Mouse (Mus musculus) C2C12 (cell line): ENCODE data around the gene Slco4a1. TPM values are rescaled to one million over a fixed set of nuclear protein-coding genes. Genes with fewer than 3 reads are reported as not detected.

ENCODE experiments used
- H3K27me3 ChIP-seq: one replicate; pipeline ENCODE4 v1.6.1; 2011; ENCODE audit not compliant: control insufficient read depth, insufficient read depth, insufficient read length
- H3K36me3 ChIP-seq: one replicate; pipeline ENCODE4 v1.6.1; 2011; ENCODE audit not compliant: control insufficient read depth, insufficient read depth
- H3K4me3 ChIP-seq: one replicate; pipeline ENCODE4 v1.5.1; 2011; ENCODE audit warnings: mild to moderate bottlenecking, control low read depth; ENCODE audit not compliant: poor library complexity, insufficient read depth, severe bottlenecking
- H3K79me2 ChIP-seq: one replicate; pipeline ENCODE4 v1.6.1; 2011; ENCODE audit not compliant: control insufficient read depth, insufficient read depth
- H3K79me3 ChIP-seq: one replicate; pipeline ENCODE4 v1.6.1; 2011; ENCODE audit warnings: low read depth, control low read depth
- H3ac ChIP-seq: one replicate; pipeline ENCODE3; 2011; ENCODE audit warnings: low read depth; ENCODE audit not compliant: control insufficient read depth, insufficient read length
- CEBPB ChIP-seq: IDR thresholded peaks from one replicate; pipeline ENCODE4 v1.6.1; 2011; ENCODE audit warnings: low read depth, mild to moderate bottlenecking, control low read depth, moderate library complexity
- CTCF ChIP-seq: IDR thresholded peaks from one replicate; pipeline ENCODE4 v1.5.1; 2011; ENCODE audit not compliant: control insufficient read depth, insufficient read depth, insufficient read length
- FOSL1 ChIP-seq: IDR thresholded peaks from one replicate; pipeline ENCODE4 v1.8.0; 2011; ENCODE audit warnings: mild to moderate bottlenecking, low read length; ENCODE audit not compliant: poor library complexity, insufficient read depth, severe bottlenecking
- MAX ChIP-seq: IDR thresholded peaks from one replicate; pipeline ENCODE4 v1.6.1; 2011; ENCODE audit warnings: mild to moderate bottlenecking, control low read depth
- MYOD1 ChIP-seq: IDR thresholded peaks from one replicate; pipeline ENCODE4 v1.6.1; 2011; ENCODE audit warnings: low read depth; ENCODE audit not compliant: control insufficient read depth, insufficient read length
- MYOG ChIP-seq: IDR thresholded peaks from one replicate; pipeline ENCODE4 v1.6.1; 2011; ENCODE audit not compliant: control insufficient read depth, insufficient read length; ENCODE audit errors: extremely low read depth
- USF1 ChIP-seq: IDR thresholded peaks from one replicate; pipeline ENCODE4 v1.6.1; 2011; ENCODE audit warnings: low read depth, mild to moderate bottlenecking, control low read depth, moderate library complexity
- polyA plus RNA-seq: library from polyadenylated mRNA; unstranded; fragments of >200 nt; fragmentation: generic; extraction: Trizol; gene quantifications from one replicate; pipeline ENCODE4 v1.2.1, GENCODE M21; 2012; ENCODE audit warnings: missing spikeins

The Slco4a1 gene
- polyA plus RNA-seq, 1 experiment, result 7.4 TPM

DNA sequence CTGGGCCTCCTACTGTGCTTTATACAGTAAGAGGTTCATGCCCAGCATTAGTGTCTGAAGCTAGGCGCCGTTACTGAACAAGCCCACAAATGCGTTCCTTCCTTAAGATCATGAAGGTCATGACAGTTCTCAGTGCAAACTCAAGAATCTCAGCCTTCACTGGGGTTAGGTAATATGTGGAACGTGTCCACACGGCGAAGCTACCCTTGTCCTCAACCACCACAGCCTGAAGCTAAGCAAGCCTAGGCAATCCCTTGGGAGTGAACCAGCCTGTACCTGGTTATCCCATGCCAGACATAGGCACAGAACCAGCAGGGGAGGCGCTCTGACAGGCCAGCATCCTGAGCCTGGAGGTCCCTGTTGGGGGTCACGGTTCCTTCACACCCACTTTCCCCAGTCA lies 12.8 kb downstream of the Slco4a1 start:
- Histone ChIP-seq H3K79me3 (no peaks in the 10 kb centered on the region), H3K79me2 (no peaks in the 10 kb centered on the region), H3ac (no peak overlapping the region), H3K36me3 (no peaks in the 10 kb centered on the region), H3K4me3 (no peak overlapping the region), H3K27me3 (peaks cover 4% of the 10 kb centered on the region)
- TF ChIP-seq USF1 (no peak), CEBPB (no peak), MAX (no peak), CTCF (no peak), MYOD1 (no peak), FOSL1 (no peak), MYOG (no peak)

DNA sequence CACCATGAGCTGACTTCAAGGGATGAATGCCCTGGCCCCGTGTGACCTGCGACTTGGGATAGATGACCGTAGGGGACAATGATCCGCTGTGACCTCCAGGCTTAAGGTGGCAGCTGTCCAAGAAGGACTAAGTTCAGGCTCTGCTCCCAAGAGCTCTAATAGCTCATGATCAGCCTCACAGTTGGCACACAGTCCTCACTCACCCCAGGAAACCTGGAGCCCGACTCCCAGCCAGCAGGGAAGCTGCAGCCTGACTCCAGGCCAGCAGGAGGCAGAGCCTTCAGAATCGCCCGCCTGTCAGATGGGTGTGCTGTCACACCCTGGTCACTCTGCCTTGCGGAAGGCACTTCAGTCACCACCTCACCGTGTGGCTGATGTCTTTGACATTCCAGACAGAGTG lies 13.7 kb downstream of the Slco4a1 start:
- no peaks in the 10 kb centered on the region for H3K79me3 ChIP-seq
- no peak overlapping the region for H3K4me3 ChIP-seq
- TF ChIP-seq MYOD1 (no peak), CEBPB (no peak), MYOG (no peak), CTCF (no peak), FOSL1 (no peak), MAX (no peak), USF1 (no peak)
- peaks cover 4% of the 10 kb centered on the region for H3K27me3 ChIP-seq
- no peak overlapping the region for H3ac ChIP-seq
- no peaks in the 10 kb centered on the region for H3K79me2 ChIP-seq
- H3K36me3 ChIP-seq, result no peaks in the 10 kb centered on the region

DNA sequence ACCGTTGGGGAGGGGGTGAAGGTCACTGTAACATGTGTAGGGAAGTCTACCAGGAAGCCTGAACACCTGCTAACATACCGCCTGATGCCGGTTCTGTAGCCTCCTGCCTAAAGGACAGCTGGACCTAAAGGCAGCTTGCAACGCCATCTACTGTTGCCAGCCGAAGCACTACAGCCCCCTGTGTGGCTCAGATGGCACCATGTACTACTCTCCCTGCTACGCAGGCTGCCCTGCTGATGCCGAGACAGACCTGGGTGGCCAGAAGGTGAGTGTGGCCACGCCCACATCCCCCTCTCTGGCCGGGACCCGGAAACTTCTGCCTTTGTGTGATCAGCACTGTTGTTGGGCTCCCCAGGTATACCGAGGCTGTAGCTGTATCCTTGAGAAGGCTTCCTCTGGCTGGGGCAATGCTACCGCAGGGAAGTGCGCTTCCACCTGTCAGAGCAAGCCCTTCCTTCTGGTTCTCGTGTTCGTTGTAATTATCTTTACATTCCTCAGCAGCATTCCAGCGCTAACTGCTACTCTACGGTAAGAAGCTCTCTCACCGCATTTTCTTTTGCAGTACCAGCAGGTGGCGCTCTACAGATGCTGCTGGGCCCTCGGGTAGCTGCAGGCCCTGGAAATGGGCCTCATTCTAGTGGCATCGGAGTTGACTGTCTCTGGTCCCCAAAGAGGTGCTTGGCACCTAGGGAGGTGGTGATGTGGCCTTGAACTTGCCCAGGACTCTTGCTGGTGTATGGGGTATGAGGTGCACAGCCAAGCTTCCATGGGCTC lies 16.4 kb downstream of the Slco4a1 start:
- H3K4me3 ChIP-seq, result no peak overlapping the region
- H3K27me3 ChIP-seq, result no peaks in the 10 kb centered on the region

DNA sequence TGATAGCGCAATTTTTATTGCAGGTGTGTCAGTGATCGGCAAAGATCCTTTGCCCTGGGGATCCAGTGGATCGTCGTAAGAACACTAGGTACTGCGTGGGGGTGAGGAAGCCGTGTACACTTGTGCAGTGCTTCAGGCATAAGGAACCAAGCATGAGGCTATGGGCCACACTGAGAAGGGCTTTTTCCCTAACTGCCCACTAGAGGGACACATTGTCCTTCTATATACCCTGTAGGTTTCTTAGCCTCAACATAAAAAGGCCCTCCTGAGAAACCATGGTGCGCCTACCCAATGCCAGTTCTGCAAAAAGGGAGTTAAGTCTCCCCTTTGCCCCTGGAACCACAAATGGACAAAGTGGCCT lies 17.0 kb downstream of the Slco4a1 start:
- Histone ChIP-seq H3K79me3 (no peaks in the 10 kb centered on the region), H3K36me3 (no peaks in the 10 kb centered on the region), H3K27me3 (no peaks in the 10 kb centered on the region), H3ac (no peak overlapping the region), H3K79me2 (no peaks in the 10 kb centered on the region), H3K4me3 (no peak overlapping the region)
- TF ChIP-seq MYOD1, result no peak
- TF ChIP-seq MAX, result no peak
- no peak for TF ChIP-seq CTCF
- TF ChIP-seq USF1, result no peak
- TF ChIP-seq CEBPB, result no peak
- no peak for TF ChIP-seq FOSL1
- no peak for TF ChIP-seq MYOG

More for the DNA sequence above, 16.4 kb downstream of the Slco4a1 start:
- Histone ChIP-seq H3K79me2 (no peaks in the 10 kb centered on the region), H3ac (no peak overlapping the region), H3K79me3 (no peaks in the 10 kb centered on the region), H3K36me3 (no peaks in the 10 kb centered on the region)
- TF ChIP-seq MAX, result no peak
- no peak for TF ChIP-seq FOSL1
- no peak for TF ChIP-seq MYOD1
- no peak for TF ChIP-seq CEBPB
- TF ChIP-seq CTCF, result peak; percentile 29

DNA sequence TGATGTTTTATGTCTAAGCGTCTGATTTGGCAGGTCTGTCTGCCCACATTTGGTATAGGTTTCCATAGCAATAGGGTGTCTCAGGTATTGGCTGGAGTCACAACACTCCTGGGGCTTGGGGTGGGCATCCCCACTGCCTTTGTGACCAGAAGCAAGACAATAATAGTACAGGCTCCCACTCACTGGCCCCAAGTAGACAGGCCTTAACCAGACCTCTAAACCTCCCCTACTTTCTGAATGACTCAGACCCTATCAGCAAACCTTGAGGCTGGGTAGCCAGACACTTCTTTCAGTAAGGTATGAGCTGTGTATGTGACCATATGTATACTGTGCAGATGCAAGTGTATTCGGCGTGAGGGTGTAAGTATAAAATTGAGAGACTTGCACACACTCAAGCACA lies 18.8 kb downstream of the Slco4a1 start:
- no peak for TF ChIP-seq MAX
- no peak for TF ChIP-seq MYOG
- TF ChIP-seq FOSL1, result no peak
- TF ChIP-seq CTCF, result no peak
- no peak for TF ChIP-seq USF1
- TF ChIP-seq CEBPB, result no peak
- TF ChIP-seq MYOD1, result no peak
- H3K79me2 ChIP-seq, result no peaks in the 10 kb centered on the region
- H3K36me3 ChIP-seq, result no peaks in the 10 kb centered on the region
- peaks cover 6% of the 10 kb centered on the region for H3K27me3 ChIP-seq
- no peak overlapping the region for H3ac ChIP-seq
- H3K79me3 ChIP-seq, result no peaks in the 10 kb centered on the region
- no peak overlapping the region for H3K4me3 ChIP-seq

DNA sequence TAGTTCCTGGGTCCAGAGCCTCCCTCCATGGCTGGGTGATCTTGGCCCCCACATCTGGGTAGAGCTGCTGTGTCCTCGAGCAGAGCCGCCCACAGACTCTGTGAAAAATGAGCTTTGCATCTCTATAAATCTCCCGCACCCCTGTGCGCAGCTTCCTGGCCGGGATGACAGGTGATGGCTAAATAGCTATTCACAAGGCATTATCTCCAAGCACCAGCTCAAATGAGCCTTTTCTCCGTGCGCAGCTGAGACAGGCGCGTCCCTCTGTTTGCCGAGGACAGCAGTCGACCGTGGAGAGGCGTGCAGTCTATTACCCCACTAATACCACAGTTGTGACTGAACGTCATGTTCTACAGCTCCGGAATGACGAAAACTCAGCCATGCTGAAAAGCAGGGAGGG lies 26.2 kb downstream of the Slco4a1 start:
- no peak for TF ChIP-seq MYOD1
- TF ChIP-seq CEBPB, result no peak
- H3K79me3 ChIP-seq, result no peaks in the 10 kb centered on the region
- no peaks in the 10 kb centered on the region for H3K79me2 ChIP-seq
- no peak overlapping the region for H3K4me3 ChIP-seq
- no peaks in the 10 kb centered on the region for H3K36me3 ChIP-seq
- H3ac ChIP-seq, result no peak overlapping the region
- H3K27me3 ChIP-seq, result peaks cover 56% of the 10 kb centered on the region
